Mouse (Mus musculus) kidney, adult 2 months (tissue): ENCODE measurements at regions not wholly inside any gene's neighbourhood (a gene's known extent, or its start where the extent isn't known, plus 50 kb on each side); places are given as distances from the start of the nearest gene placed in this dataset.

ENCODE experiments used
- DNase-seq: peaks from one replicate; pipeline ENCODE4 v3.0.0; 2021
- H3K27ac ChIP-seq: fragments of 200-500 bp; 2 replicates; pipeline ENCODE4 v1.5.1; 2012; ENCODE audit warnings: low read depth, low read length, control low read depth, inconsistent platforms; ENCODE audit not compliant: insufficient read depth
- H3K27me3 ChIP-seq: fragments of 200-500 bp; replicated peaks from 2 replicates; pipeline ENCODE4 v1.6.1; 2012; ENCODE audit warnings: mild to moderate bottlenecking, moderate library complexity, low read length, inconsistent platforms; ENCODE audit not compliant: control insufficient read depth, insufficient read depth
- H3K36me3 ChIP-seq: fragments of 200-500 bp; 2 replicates; pipeline ENCODE4 v1.6.1; 2012; ENCODE audit warnings: mild to moderate bottlenecking, moderate library complexity, low read length, inconsistent platforms; ENCODE audit not compliant: control insufficient read depth, insufficient read depth
- H3K4me1 ChIP-seq: fragments of 200-500 bp; 2 replicates; pipeline ENCODE4 v1.6.1; 2011; ENCODE audit warnings: low read length; ENCODE audit not compliant: control insufficient read depth, insufficient read depth
- H3K4me3 ChIP-seq: fragments of 200-500 bp; 2 replicates; pipeline ENCODE4 v1.5.1; 2011; ENCODE audit warnings: mild to moderate bottlenecking, low read depth, low read length, control low read depth; ENCODE audit not compliant: insufficient read depth
- CTCF ChIP-seq: fragments of 200-500 bp; conservative IDR thresholded peaks from 2 replicates; pipeline ENCODE4 v1.5.1; 2011; ENCODE audit warnings: low read depth, mild to moderate bottlenecking, control low read depth, low read length, moderate library complexity, mixed read lengths; ENCODE audit not compliant: insufficient read depth, insufficient read length
- POLR2A ChIP-seq: fragments of 200-500 bp; IDR thresholded peaks from one replicate; pipeline ENCODE4 v1.6.1; 2011; ENCODE audit warnings: low read depth, low read length, control low read depth
- WGBS: fragments of 180-500 bp; shearing (Covaris S2); methylation state at CpG from one replicate; pipeline ENCODE4 v1.1.7; 2018; 5-methylcytosine and 5-hydroxymethylcytosine counted together

GRCm38 (mm10) chr15:61161397-61161796 lies 238.6 kb upstream of the A1bg start:
- 56% methylated on average over 5 of the region's 5 CpGs for WGBS
- Histone ChIP-seq H3K27me3 (no peaks in the 10 kb centered on the region), H3K27ac (no peak overlapping the region), H3K4me1 (peaks cover 6% of the 10 kb centered on the region; the same call in 1 of the 2 replicates), H3K36me3 (no peaks in the 10 kb centered on the region), H3K4me3 (no peak overlapping the region)
- peak; percentile 75 for DNase-seq
- TF ChIP-seq POLR2A, result no peak
- TF ChIP-seq CTCF, result no peak

- TF ChIP-seq POLR2A, result no peak
- no peak for TF ChIP-seq CTCF
- 72% methylated on average over 1 of the region's 1 CpGs for WGBS
- no peak for DNase-seq
Observed at GRCm38 (mm10) chr15:61160666-61161065, 237.9 kb upstream of the A1bg start.

GRCm38 (mm10) chr15:61159552-61159951 lies 236.7 kb upstream of the A1bg start:
- 75% methylated on average over 5 of the region's 5 CpGs for WGBS
- H3K27ac ChIP-seq, result no peak overlapping the region
- TF ChIP-seq CTCF (no peak), POLR2A (no peak)
- no peaks in the 10 kb centered on the region for H3K27me3 ChIP-seq
- H3K4me1 ChIP-seq, result no peaks in the 10 kb centered on the region
- no peak for DNase-seq
- no peak overlapping the region for H3K4me3 ChIP-seq
- H3K36me3 ChIP-seq, result no peaks in the 10 kb centered on the region

More at GRCm38 (mm10) chr15:61160666-61161065, 237.9 kb upstream of the A1bg start:
- Histone ChIP-seq H3K4me1 (0 out of 2 replicates have a peak, but pooled peaks cover 2% of the 10 kb centered on the region), H3K36me3 (no peaks in the 10 kb centered on the region), H3K27ac (no peak overlapping the region), H3K27me3 (no peaks in the 10 kb centered on the region), H3K4me3 (no peak overlapping the region)

GRCm38 (mm10) chr15:61158041-61158545 lies 235.3 kb upstream of the A1bg start:
- Histone ChIP-seq H3K27me3 (no peaks in the 10 kb centered on the region), H3K4me1 (no peaks in the 10 kb centered on the region), H3K27ac (no peak overlapping the region), H3K36me3 (no peaks in the 10 kb centered on the region), H3K4me3 (peak overlapping the region; percentile 36)
- peak; percentile 43 for DNase-seq
- WGBS, result 11% methylated on average over 13 of the region's 13 CpGs
- TF ChIP-seq POLR2A (no peak), CTCF (no peak)

GRCm38 (mm10) chr15:61157543-61157942 lies 234.7 kb upstream of the A1bg start:
- 2% methylated on average over 13 of the region's 13 CpGs for WGBS
- TF ChIP-seq POLR2A, result no peak
- TF ChIP-seq CTCF, result peak; percentile 99
- Histone ChIP-seq H3K4me3 (no peak overlapping the region), H3K4me1 (no peaks in the 10 kb centered on the region), H3K36me3 (no peaks in the 10 kb centered on the region), H3K27ac (no peak overlapping the region), H3K27me3 (no peaks in the 10 kb centered on the region)
- DNase-seq, result peak; percentile 88

GRCm38 (mm10) chr15:61155530-61155929 lies 232.7 kb upstream of the A1bg start:
- Histone ChIP-seq H3K27me3 (no peaks in the 10 kb centered on the region), H3K27ac (no peak overlapping the region), H3K36me3 (no peaks in the 10 kb centered on the region), H3K4me1 (no peaks in the 10 kb centered on the region), H3K4me3 (no peak overlapping the region)
- TF ChIP-seq CTCF (no peak), POLR2A (no peak)
- DNase-seq, result no peak
- 56% methylated on average over 7 of the region's 7 CpGs for WGBS

GRCm38 (mm10) chr15:61154166-61154565 lies 231.4 kb upstream of the A1bg start:
- H3K27me3 ChIP-seq, result no peaks in the 10 kb centered on the region

GRCm38 (mm10) chr15:61142851-61143250 lies 220.0 kb upstream of the A1bg start:
- Histone ChIP-seq H3K4me1 (no peaks in the 10 kb centered on the region), H3K27ac (no peak overlapping the region), H3K36me3 (no peaks in the 10 kb centered on the region), H3K27me3 (no peaks in the 10 kb centered on the region), H3K4me3 (no peak overlapping the region)
- no peak for DNase-seq
- WGBS, result 77% methylated on average over 3 of the region's 3 CpGs
- TF ChIP-seq POLR2A, result no peak
- TF ChIP-seq CTCF, result no peak

More at GRCm38 (mm10) chr15:61154166-61154565, 231.4 kb upstream of the A1bg start:
- no peak for DNase-seq
- TF ChIP-seq POLR2A (no peak), CTCF (no peak)
- H3K27ac ChIP-seq, result no peak overlapping the region
- H3K4me1 ChIP-seq, result no peaks in the 10 kb centered on the region
- H3K36me3 ChIP-seq, result no peaks in the 10 kb centered on the region
- WGBS, result 65% methylated on average over 12 of the region's 12 CpGs
- H3K4me3 ChIP-seq, result no peak overlapping the region
